In genomic region chr14:61681708-61682701, GRCm38 (mm10) we compare ENCODE assay signal across 8 mouse cellular contexts.
DNase-seq lines count a peak whose midpoint lies in the region; ATAC-seq lines count a peak whose summit lies in the region.

No protein-coding gene starts in this region.

- peak; percentile 67 for ATAC-seq in hindbrain, embryonic 15.5 days (ENCODE audit: low FRiP score, low read depth)

- H3K9ac ChIP-seq in hindbrain, embryonic 15.5 days = peak overlapping the region; percentile 73

- H3K36me3 ChIP-seq in hindbrain, embryonic 15.5 days = no peaks in the 10 kb centered on the region

- no peaks in the 10 kb centered on the region for H3K9me3 ChIP-seq in hindbrain, embryonic 15.5 days

- H3K4me3 ChIP-seq in hindbrain, embryonic 15.5 days = peak overlapping the region; percentile 93

- H3K27me3 ChIP-seq in hindbrain, embryonic 15.5 days = peaks cover 26% of the 10 kb centered on the region

- peaks cover 30% of the 10 kb centered on the region for H3K4me1 ChIP-seq in hindbrain, embryonic 15.5 days (replicated peaks)

- peak overlapping the region; percentile 99 for H3K4me2 ChIP-seq in hindbrain, embryonic 15.5 days

- DNase-seq in T-cell, adult 2 months (ENCODE audit: low spot score) = peak; percentile 76
- peak; percentile 93 to 97 for DNase-seq in cerebellum, postnatal 25 days
- peak; percentile 73 to 76 for DNase-seq in frontal cortex, postnatal 36 days (ENCODE audit: low spot score in 2 of 2)
- peak; percentile 80 to 87 for DNase-seq in left cerebral cortex, adult 18-20 months (ENCODE audit: low spot score in 2 of 2)
- peak; percentile 95 to 96 for DNase-seq in lung, postnatal 4 days
- peak; percentile 85 for DNase-seq in right cerebral cortex, adult 18-20 months
- DNase-seq in urinary bladder, adult 2 months (ENCODE audit: low spot score) = peak; percentile 91

- peak overlapping the region; percentile 90 for H3K27ac ChIP-seq in hindbrain, embryonic 15.5 days (replicated peaks)

- 1% methylated on average over 84 of the region's 90 CpGs for WGBS in hindbrain, embryonic 15.5 days

Comparison
In these comparisons a context has a peak if more than half of its experiments do, and no peak if none do; other contexts are left out.
1. Peak in every context shown above with its lines: DNase-seq, ATAC-seq, H3K4me3 ChIP-seq and H3K27ac ChIP-seq.